ENCODE assay signal across 13 mouse cellular contexts in genomic region chr1:177444941-177445340, GRCm38 (mm10). TPM values are rescaled to one million over a fixed set of nuclear protein-coding genes. Genes with fewer than 3 reads are reported as not detected.
DNase-seq lines count a peak whose midpoint lies in the region; ATAC-seq and TF ChIP-seq lines count a peak whose summit lies in the region.
"Had no signal": no experiment of that assay in that cellular context is flagged by ENCODE, and none has a peak within 500 bp of the region (broad histone marks: within the 10 kb centered on the region; RNA-seq: fewer than 3 reads in every experiment).

No protein-coding gene starts in this region.

- H3K9ac ChIP-seq in heart, embryonic 13.5 days: no peak overlapping the region
- H3K9ac ChIP-seq in CH12.LX (ENCODE audit: insufficient read depth, low read depth): no peak overlapping the region
- peak overlapping the region; percentile 98 for H3K9ac ChIP-seq in forebrain, embryonic 14.5 days (ENCODE audit: low read length)
- peak overlapping the region; percentile 99 for H3K9ac ChIP-seq in midbrain, embryonic 11.5 days (ENCODE audit: low read length)
- H3K9ac ChIP-seq: limb, embryonic 15.5 days had no signal

- dilution Hi-C loops in CH12.LX (cut with MboI; ENCODE audit: extremely low pct_ligation_motif_present, extremely low pct_unique_long_range_greater_than_20kb, low sequenced_read_pairs): no loop called here

- TF ChIP-seq CTCF in CH12.LX (conservative IDR thresholded peaks at IDR 0.05 in 1 of 2, IDR thresholded peaks at IDR 0.05 in 1 of 2; ENCODE audit: low read depth in 2 of 2, low read length in 2 of 2): no peak

- no peak for TF ChIP-seq EP300 in CH12.LX (IDR thresholded peaks at IDR 0.05; ENCODE audit: low read length)

- no peak for DNase-seq in heart, adult 11 months
- DNase-seq in CH12.LX (ENCODE audit: extremely low read depth): no peak
- DNase-seq in forebrain, embryonic 14.5 days (ENCODE audit: low spot score): no peak
- DNase-seq in midbrain, embryonic 11.5 days (ENCODE audit: low spot score, missing footprints): peak; percentile 91
- DNase-seq in urinary bladder, adult 18-20 months (ENCODE audit: low spot score in 2 of 2): no peak
- DNase-seq in ovary, adult 18-20 months (ENCODE audit: low spot score): no peak
- DNase-seq: adrenal gland, adult 2 months; heart, postnatal 14 days; kidney, postnatal 36 days had no signal

- H3K27ac ChIP-seq in heart, embryonic 13.5 days (replicated peaks): no peak overlapping the region
- no peak overlapping the region for H3K27ac ChIP-seq in CH12.LX (ENCODE audit: insufficient read depth, low read depth)
- H3K27ac ChIP-seq in forebrain, embryonic 14.5 days (ENCODE audit: low read depth, low read length): peak overlapping the region; percentile 100
- peak overlapping the region; percentile 98 for H3K27ac ChIP-seq in midbrain, embryonic 11.5 days (ENCODE audit: low read depth, low read length)
- H3K27ac ChIP-seq: limb, embryonic 15.5 days had no signal

- in situ Hi-C loops in CH12.LX (cut with MboI; ENCODE audit: low pct_ligation_motif_present, low pct_unique_long_range_greater_than_20kb, low sequenced_read_pairs): no loop called here

- no peak for TF ChIP-seq POLR2A in CH12.LX (IDR thresholded peaks at IDR 0.05; ENCODE audit: low read depth, low read length)

- H3K27me3 ChIP-seq in heart, embryonic 13.5 days (replicated peaks): no peaks in the 10 kb centered on the region
- peaks cover 3% of the 10 kb centered on the region for H3K27me3 ChIP-seq in CH12.LX (replicated peaks)
- no peaks in the 10 kb centered on the region for H3K27me3 ChIP-seq in forebrain, embryonic 14.5 days (replicated peaks; ENCODE audit: control insufficient read depth, insufficient read depth, low read length)
- no peaks in the 10 kb centered on the region for H3K27me3 ChIP-seq in midbrain, embryonic 11.5 days (ENCODE audit: control insufficient read depth, insufficient read depth, low read length)
- H3K27me3 ChIP-seq: limb, embryonic 15.5 days had no signal

- peaks cover 49% of the 10 kb centered on the region for H3K4me1 ChIP-seq in heart, embryonic 13.5 days
- H3K4me1 ChIP-seq in CH12.LX (ENCODE audit: control insufficient read depth in 1 of 2, insufficient read depth in 2 of 2): peaks cover 5 to 52% of the 10 kb centered on the region in 2 experiments; a peak in 3 of 4 replicates
- peaks cover 35% of the 10 kb centered on the region for H3K4me1 ChIP-seq in forebrain, embryonic 14.5 days (ENCODE audit: control insufficient read depth, insufficient read depth, low read length)
- H3K4me1 ChIP-seq in midbrain, embryonic 11.5 days (ENCODE audit: control insufficient read depth, insufficient read depth, low read length): peaks cover 46% of the 10 kb centered on the region

- no peaks in the 10 kb centered on the region; the same call in 1 of the 2 replicates for H3K79me2 ChIP-seq in CH12.LX (replicated peaks; ENCODE audit: control insufficient read depth, extremely low read depth, insufficient read depth, poor library complexity, severe bottlenecking)

- TF ChIP-seq RAD21 in CH12.LX (IDR thresholded peaks at IDR 0.05; ENCODE audit: low read depth, low read length): no peak

- ATAC-seq in heart, embryonic 13.5 days (ENCODE audit: extremely low read depth, insufficient number of reproducible peaks, low FRiP score, low TSS enrichment): no peak
- ATAC-seq in forebrain, embryonic 14.5 days: no peak
- ATAC-seq in midbrain, embryonic 11.5 days (ENCODE audit: low FRiP score): no peak
- ATAC-seq in erythroid progenitor cell, adult 5-6 weeks (replicated peaks; ENCODE audit: low FRiP score, poor library complexity, severe bottlenecking): no peak

- no peak overlapping the region for H3K4me3 ChIP-seq in heart, embryonic 13.5 days
- no peak overlapping the region for H3K4me3 ChIP-seq in CH12.LX (replicated peaks in 1 of 3; ENCODE audit: low read depth in 2 of 3, low read length in 2 of 3, poor library complexity in 1 of 3)
- peak overlapping the region; percentile 85 for H3K4me3 ChIP-seq in forebrain, embryonic 14.5 days (ENCODE audit: low read depth, low read length)
- H3K4me3 ChIP-seq in midbrain, embryonic 11.5 days (ENCODE audit: low read depth, low read length): peak overlapping the region; percentile 96
- H3K4me3 ChIP-seq: erythroblast, embryonic 14.5 days had no signal

- H3K36me3 ChIP-seq in heart, embryonic 13.5 days: peaks cover 24% of the 10 kb centered on the region
- peaks cover 13 to 19% of the 10 kb centered on the region in 2 experiments for H3K36me3 ChIP-seq in CH12.LX (replicated peaks in 1 of 2; ENCODE audit: control insufficient read depth in 1 of 2, insufficient read depth in 1 of 2, low read length in 1 of 2)
- H3K36me3 ChIP-seq in forebrain, embryonic 14.5 days (ENCODE audit: control insufficient read depth, insufficient read depth, low read length): peaks cover 22% of the 10 kb centered on the region
- H3K36me3 ChIP-seq in midbrain, embryonic 11.5 days (ENCODE audit: control insufficient read depth, insufficient read depth, low read length): peaks cover 8% of the 10 kb centered on the region

- H3K9me3 ChIP-seq in heart, embryonic 13.5 days: no peaks in the 10 kb centered on the region
- no peaks in the 10 kb centered on the region for H3K9me3 ChIP-seq in CH12.LX (replicated peaks; ENCODE audit: low read length)
- H3K9me3 ChIP-seq in forebrain, embryonic 14.5 days (replicated peaks; ENCODE audit: control insufficient read depth, low read length): no peaks in the 10 kb centered on the region
- no peaks in the 10 kb centered on the region for H3K9me3 ChIP-seq in midbrain, embryonic 11.5 days (ENCODE audit: control insufficient read depth, low read length)
- H3K9me3 ChIP-seq: limb, embryonic 15.5 days had no signal

- 62% methylated on average over 5 of the region's 5 CpGs for WGBS in heart, embryonic 13.5 days
- 3% methylated on average over 5 of the region's 5 CpGs for WGBS in forebrain, embryonic 14.5 days
- 14% methylated on average over 5 of the region's 5 CpGs for WGBS in midbrain, embryonic 11.5 days

- H3K4me2 ChIP-seq in heart, embryonic 13.5 days: peak overlapping the region; percentile 87
- peak overlapping the region; percentile 37; the same call in 1 of the 2 replicates for H3K4me2 ChIP-seq in CH12.LX (ENCODE audit: insufficient read depth, low read depth, poor library complexity, severe bottlenecking)
- peak overlapping the region; percentile 58 for H3K4me2 ChIP-seq in forebrain, embryonic 14.5 days (ENCODE audit: low read length)
- peak overlapping the region; percentile 85 for H3K4me2 ChIP-seq in midbrain, embryonic 11.5 days

TF ChIP-seq in CH12.LX, 34 proteins besides CTCF, POLR2A, EP300 and RAD21:
- TF ChIP-seq POLR2AphosphoS2 (IDR thresholded peaks at IDR 0.05; ENCODE audit: low read depth, low read length) (no peak), TBP (conservative IDR thresholded peaks at IDR 0.05; ENCODE audit: low read depth, low read length) (no peak), KAT2A (IDR thresholded peaks at IDR 0.05; ENCODE audit: insufficient replicate concordance, low read length) (no peak), IRF4 (IDR thresholded peaks at IDR 0.05; ENCODE audit: low read depth, low read length) (no peak), UBTF (IDR thresholded peaks at IDR 0.05; ENCODE audit: low read depth, low read length) (no peak), GABPA (IDR thresholded peaks at IDR 0.05; ENCODE audit: insufficient replicate concordance, low read depth, low read length) (no peak), MYC (IDR thresholded peaks at IDR 0.05; ENCODE audit: low read depth, low read length) (no peak), ETS1 (conservative IDR thresholded peaks at IDR 0.05; ENCODE audit: low read depth, low read length) (no peak), NELFE (IDR thresholded peaks at IDR 0.05; ENCODE audit: low read depth, low read length) (no peak), ELF1 (IDR thresholded peaks at IDR 0.05; ENCODE audit: low read depth, low read length) (no peak), TCF12 (IDR thresholded peaks at IDR 0.05; ENCODE audit: low read depth, low read length) (no peak), MEF2A (IDR thresholded peaks at IDR 0.05; ENCODE audit: borderline replicate concordance, low read depth, low read length) (no peak), ZKSCAN1 (IDR thresholded peaks at IDR 0.05; ENCODE audit: borderline replicate concordance, low read depth, low read length) (no peak), MXI1 (IDR thresholded peaks at IDR 0.05; ENCODE audit: low read depth, low read length) (no peak), BHLHE40 (IDR thresholded peaks at IDR 0.05; ENCODE audit: low read depth, low read length) (no peak), E2F4 (IDR thresholded peaks at IDR 0.05; ENCODE audit: insufficient replicate concordance, low read depth, low read length) (no peak)

RNA-seq across cellular contexts. Expression of gene Zbtb18, which starts 2.8 kb away (rescaled TPM):
- 1.0 and 2.0 TPM in 2 replicates for polyA plus RNA-seq in heart, embryonic 13.5 days (2015; fragmentation: Nextera tagmentation; extraction: Ambion mirVana)
- 3.9 and 8.4 TPM in 2 replicates for total RNA-seq in CH12.LX (2012; rRNA removed)
- 10.0 and 10.5 TPM in 2 replicates for total RNA-seq in CH12.LX (2014; rRNA removed)
- polyA plus RNA-seq in CH12.LX (2012; ENCODE audit: insufficient read length, low read depth): 13.5 and 16.9 TPM in 2 replicates
- polyA plus RNA-seq in forebrain, embryonic 14.5 days (2014; fragmentation: Nextera tagmentation; extraction: Ambion mirVana): 102 and 109 TPM in 2 replicates
- 10.2 and 10.7 TPM in 2 replicates for polyA plus RNA-seq in midbrain, embryonic 11.5 days (2014; fragmentation: Nextera tagmentation; extraction: Ambion mirVana)
- total RNA-seq in erythroid progenitor cell, adult 5-6 weeks (2015; ENCODE audit: low replicate concordance): 23.1 and 34.2 TPM in 2 replicates
- total RNA-seq in erythroid progenitor cell, adult 5-6 weeks (2017; ENCODE audit: low replicate concordance): 29.7 and 35.0 TPM in 2 replicates

Comparison
In these comparisons a context has a peak if more than half of its experiments do, and no peak if none do; other contexts are left out.
1. H3K27ac ChIP-seq: peak in forebrain, embryonic 14.5 days (single experiment) and midbrain, embryonic 11.5 days (single experiment); none in heart, embryonic 13.5 days (single experiment) and CH12.LX (single experiment).
2. H3K4me2 ChIP-seq: peak in every context shown above with its lines; median percentile 87 in heart, embryonic 13.5 days; 85 in midbrain, embryonic 11.5 days; 58 in forebrain, embryonic 14.5 days; 37 in CH12.LX.
3. H3K4me3 ChIP-seq: peak in forebrain, embryonic 14.5 days (single experiment) and midbrain, embryonic 11.5 days (single experiment); none in heart, embryonic 13.5 days (single experiment) and CH12.LX (0 of 3).
4. H3K9ac ChIP-seq: peak in forebrain, embryonic 14.5 days (single experiment) and midbrain, embryonic 11.5 days (single experiment); none in heart, embryonic 13.5 days (single experiment) and CH12.LX (single experiment).